Mouse (Mus musculus) gastrocnemius, postnatal 25 days (tissue): ENCODE data around the gene Sntb2. TPM values are rescaled to one million over a fixed set of nuclear protein-coding genes. Genes with fewer than 3 reads are reported as not detected.
A peak's percentile ranks its signal among the peaks of the same experiment; 100 is the strongest.
"Not testable (repeated sequence)": the region's sequence is repeated elsewhere in the genome, so short reads cannot be mapped to it uniquely, and the experiment has no call there.

Source experiments
- DNase-seq: peaks from one replicate; pipeline ENCODE4 v3.0.0; 2022
- total RNA-seq, 2 experiments: library from RNA; stranded (reverse); gene quantifications; 1 replicate in 1 of 2; 2 replicates in 1 of 2; pipeline ENCODE4 v1.2.3; 2021

Gene Sntb2
- total RNA-seq, 2 experiments from 2014 or later, result 6.1 to 6.9 TPM

DNA sequence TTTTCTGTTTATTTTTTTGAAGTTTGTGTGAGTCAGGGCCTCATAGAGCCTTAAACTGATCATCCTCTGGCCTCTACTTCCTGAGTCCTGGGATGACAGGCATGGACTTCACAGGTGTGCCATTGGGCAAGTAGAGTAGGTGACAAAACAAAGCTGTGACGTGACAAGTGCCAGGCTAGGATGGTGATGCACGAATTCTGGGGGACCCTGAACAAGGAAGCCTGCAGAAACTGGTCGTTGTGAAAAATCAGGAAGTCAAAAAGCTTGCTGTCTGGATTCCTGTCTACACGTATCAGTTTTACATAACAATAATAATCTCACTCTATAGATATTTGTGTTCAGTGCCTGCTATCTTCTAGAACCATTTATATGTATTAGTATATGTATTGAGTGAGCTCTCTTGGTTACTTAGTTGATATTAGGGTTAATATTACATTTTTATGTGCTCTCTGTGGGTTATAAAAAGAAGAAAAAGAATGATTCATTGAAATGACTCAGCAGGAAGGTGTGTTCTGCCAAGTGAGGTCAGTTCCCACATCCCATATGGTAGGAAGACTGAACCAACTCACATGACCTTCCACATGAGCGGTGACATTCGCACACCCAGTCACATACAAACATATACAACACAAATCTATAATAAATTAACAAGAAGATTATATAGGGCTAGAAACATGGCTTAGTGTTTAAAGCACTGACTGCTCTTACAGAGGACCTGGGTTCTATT, 37.2 kb downstream of the Sntb2 start:
- no peak for DNase-seq

- DNase-seq, result not testable (repeated sequence)
Observed at GRCm38 (mm10) chr8:106973526-106973925, 38.0 kb downstream of the Sntb2 start.

DNA sequence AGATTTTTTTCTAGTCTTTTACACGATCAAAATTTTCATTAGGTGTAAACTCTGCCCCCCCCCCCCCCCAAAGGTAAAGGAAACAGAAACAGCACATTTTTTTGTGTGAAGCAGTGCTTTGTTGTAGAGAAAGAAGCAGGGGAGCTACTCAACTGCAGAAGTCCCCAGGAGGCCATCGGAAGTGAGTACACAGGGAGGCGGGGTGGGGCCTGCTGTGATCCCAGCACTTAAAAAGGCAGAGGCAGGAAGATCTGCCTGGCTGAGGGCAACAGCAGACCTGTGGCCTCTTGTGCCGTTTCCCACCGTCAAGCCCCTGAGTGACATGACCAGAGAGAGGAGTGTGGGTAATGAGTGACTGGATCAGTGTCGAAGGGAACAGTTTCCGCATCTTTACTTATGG, 39.2 kb downstream of the Sntb2 start:
- no peak for DNase-seq

DNA sequence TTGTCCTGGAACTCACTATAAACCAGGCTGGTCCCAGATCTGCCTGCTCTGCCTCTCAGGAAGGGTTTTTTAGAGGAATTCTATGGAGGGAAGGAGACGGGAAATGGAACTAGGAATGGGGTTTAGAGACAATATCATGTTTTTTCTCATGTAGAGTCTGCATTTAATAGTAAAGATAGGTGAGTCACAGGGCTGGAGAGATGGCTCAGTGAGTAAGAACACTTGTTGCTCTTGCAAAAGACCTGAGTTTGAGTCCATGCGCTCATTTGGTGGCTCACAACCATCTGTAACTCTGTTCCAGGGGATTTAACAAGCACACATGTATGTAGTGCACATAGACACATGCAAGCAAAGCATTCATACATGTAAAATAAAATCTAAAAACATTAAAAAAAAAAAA, 40.2 kb downstream of the Sntb2 start:
- DNase-seq, result no peak

DNA sequence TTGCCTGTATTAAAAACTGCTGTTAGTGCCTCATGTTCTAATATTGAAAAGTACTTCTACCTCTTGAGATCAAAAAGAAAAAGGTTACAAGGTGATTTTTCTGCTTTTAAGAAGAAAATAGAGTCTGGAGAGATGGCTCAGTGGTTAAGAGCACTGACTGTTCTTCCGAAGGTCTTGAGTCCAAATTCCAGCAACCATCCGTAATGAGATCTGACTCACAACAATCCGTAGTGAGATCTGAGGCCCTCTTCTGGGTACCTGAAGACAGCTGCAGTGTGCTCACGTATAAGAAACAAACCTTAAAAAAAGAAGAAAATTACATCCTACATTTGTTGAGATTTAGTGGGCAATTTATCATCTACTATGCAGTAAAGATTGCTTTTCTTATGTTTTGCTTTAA, 40.9 kb downstream of the Sntb2 start:
- no peak for DNase-seq

- peak; percentile 6 for DNase-seq
Observed at GRCm38 (mm10) chr8:106978755-106979251, 43.3 kb downstream of the Sntb2 start.

DNA sequence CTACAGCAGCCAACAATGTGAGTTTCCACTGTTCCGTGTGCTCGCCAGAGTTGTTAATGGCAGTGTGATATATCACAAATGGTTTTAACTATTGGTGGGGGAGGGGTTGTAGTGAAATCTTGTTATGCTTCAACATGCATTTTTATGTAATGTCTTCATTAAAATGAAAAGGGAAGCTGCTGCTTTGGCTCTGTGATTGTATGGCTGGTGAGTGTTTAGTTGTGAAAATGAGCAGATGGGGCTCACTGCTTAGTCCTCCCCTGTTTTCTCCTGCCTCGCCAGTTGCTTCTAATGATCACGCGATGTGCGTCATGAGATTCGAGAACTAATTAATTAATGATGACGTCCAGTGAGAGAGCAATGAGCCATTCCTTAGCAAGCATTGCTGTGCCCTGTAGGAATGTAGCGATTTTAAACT, 49.9 kb downstream of the Sntb2 start:
- no peak for DNase-seq

DNA sequence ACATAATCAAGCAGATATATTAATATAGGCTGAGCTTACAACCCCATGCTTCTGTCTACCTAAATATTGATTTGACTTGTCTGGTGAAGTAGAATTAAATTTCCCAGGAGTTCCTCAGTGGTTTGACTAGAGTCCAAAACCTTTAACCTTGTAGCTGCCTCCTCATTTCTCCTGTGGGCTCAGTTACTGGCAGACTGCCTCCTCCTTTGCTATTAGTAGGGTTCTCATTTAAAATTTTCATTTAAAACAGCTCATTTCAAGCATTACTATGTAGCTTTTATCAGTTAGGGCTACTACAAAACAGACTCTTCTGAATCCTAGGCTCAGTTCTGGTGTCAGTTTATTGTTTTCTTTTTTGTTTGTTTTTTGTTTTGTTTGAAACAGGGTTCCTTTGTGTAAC, 50.4 kb downstream of the Sntb2 start:
- DNase-seq, result no peak

DNA sequence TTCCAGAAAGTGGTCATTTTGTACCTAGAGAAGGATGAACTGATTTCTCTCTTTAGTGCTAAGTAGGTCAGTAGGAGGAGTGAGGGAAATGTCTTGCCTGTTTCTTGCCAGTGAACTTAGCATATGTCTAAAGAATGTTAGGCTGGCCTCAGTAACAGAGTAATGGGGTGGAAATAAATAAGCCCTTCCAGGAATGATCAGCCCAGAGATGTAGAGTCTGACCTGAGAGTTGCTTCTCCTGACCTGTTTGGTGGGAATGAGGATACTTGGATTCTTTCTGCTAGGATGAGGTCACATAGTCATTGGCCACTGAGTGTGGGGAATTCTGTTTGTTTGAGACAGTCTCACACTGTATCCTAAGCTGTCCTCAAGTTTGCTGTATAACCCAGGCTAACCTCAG, 52.0 kb downstream of the Sntb2 start:
- DNase-seq, result no peak

- no peak for DNase-seq
Observed at GRCm38 (mm10) chr8:106991393-106991792, 55.8 kb downstream of the Sntb2 start.

DNA sequence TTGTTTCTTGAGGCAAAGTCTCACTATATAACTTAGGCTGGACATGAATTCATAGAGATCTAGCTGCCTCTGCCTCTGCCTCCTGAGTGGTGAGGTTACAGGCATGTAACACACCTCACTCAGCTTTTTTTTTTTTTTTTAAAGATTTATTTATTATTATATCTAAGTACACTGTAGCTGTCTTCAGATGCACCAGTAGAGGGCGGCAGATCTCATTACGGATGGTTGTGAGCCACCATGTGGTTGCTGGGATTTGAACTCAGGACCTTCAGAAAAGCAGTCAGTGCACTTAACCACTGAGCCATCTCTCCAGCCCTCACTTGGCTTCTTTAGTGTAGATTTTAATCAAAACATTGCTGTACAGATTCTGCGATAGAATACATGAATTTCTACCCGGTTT, 60.8 kb downstream of the Sntb2 start:
- DNase-seq, result not testable (repeated sequence)

GRCm38 (mm10) chr8:106997416-106997815, 61.9 kb downstream of the Sntb2 start:
- no peak for DNase-seq

GRCm38 (mm10) chr8:106999068-106999467, 63.5 kb downstream of the Sntb2 start:
- DNase-seq, result peak; percentile 68

- DNase-seq, result peak; percentile 72
Observed at GRCm38 (mm10) chr8:107002532-107002931, 67.0 kb downstream of the Sntb2 start.

DNA sequence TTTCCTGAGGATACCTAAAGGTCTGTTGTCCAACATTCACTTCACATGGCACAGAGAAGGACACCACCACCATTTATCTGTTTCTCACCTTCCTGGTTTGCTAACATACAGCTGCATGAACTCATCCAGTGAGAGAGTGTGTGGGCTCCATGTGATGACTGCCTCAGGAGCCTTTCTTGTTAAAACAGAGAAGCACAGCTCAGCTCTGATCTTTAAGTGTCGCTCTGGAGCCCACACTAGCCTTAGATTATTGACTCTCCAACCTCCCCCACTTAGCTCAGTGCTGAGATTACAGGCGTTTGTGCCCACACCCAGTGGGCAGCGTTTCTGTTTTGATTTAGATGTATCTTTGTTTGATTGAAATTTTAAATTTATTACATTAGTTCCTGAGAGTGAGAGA, 72.2 kb downstream of the Sntb2 start:
- no peak for DNase-seq

GRCm38 (mm10) chr8:107012666-107013065, 77.1 kb downstream of the Sntb2 start:
- DNase-seq, result no peak

- DNase-seq, result no peak
Observed at GRCm38 (mm10) chr8:107014915-107015314, 79.4 kb downstream of the Sntb2 start.

GRCm38 (mm10) chr8:107023479-107023878, 87.9 kb downstream of the Sntb2 start:
- no peak for DNase-seq

DNA sequence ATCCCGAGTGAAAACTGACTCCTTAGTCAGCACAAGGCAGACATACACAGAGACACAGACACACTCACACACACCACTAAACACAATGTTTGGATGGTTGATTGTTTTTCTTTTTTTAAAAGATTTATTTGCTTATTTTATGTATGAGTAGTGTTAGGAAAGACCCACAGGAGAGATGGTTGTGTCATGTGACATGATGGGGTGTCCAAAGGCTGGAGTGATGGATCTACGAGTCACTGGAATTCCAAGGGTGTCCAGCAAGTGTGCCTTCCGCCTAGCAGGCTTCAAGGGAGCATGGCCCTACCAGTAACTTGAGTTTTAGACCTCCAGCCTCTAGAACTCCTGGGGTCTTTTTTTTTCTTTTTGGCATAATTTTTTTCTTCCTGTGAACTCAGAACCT, 93.8 kb downstream of the Sntb2 start:
- DNase-seq, result no peak

- DNase-seq, result no peak
Observed at GRCm38 (mm10) chr8:107030058-107030457, 94.5 kb downstream of the Sntb2 start.

GRCm38 (mm10) chr8:107030650-107031576, 95.4 kb downstream of the Sntb2 start, which contains the start of gene Vps4a:
Vps4a (plus strand) TSS chr8:107031222.
- DNase-seq, result peak; percentile 97

- no peak for DNase-seq
Observed at GRCm38 (mm10) chr8:107031577-107032090, 96.1 kb downstream of the Sntb2 start.

GRCm38 (mm10) chr8:107033609-107034008, 98.1 kb downstream of the Sntb2 start:
- DNase-seq, result not testable (repeated sequence)
